Mouse (Mus musculus) forebrain, postnatal 0 days (tissue): ENCODE data around the gene Slit1. TPM values are rescaled to one million over a fixed set of nuclear protein-coding genes. Genes with fewer than 3 reads are reported as not detected.

Experiments
- ATAC-seq: fragments of 200-750 bp; cut with Nextera tagmentation; 2 replicates; pipeline ENCODE4 v1.8.0; 2017; ENCODE audit warnings: mild to moderate bottlenecking, moderate library complexity
- DNase-seq: peaks from one replicate; pipeline ENCODE4 v3.0.0-alpha.2; 2015
- H3K27ac ChIP-seq: fragments of 300-500 bp; sonication (generic); 2 replicates; pipeline ENCODE4 v1.5.1; 2014; ENCODE audit warnings: low read depth, mild to moderate bottlenecking, antibody characterized with exemption, low read length, moderate library complexity, mixed read lengths
- H3K27me3 ChIP-seq: fragments of 300-500 bp; sonication (generic); 2 replicates; pipeline ENCODE4 v1.6.1; 2014; ENCODE audit warnings: mild to moderate bottlenecking, low read length, mixed read lengths; ENCODE audit not compliant: insufficient read depth
- H3K36me3 ChIP-seq: fragments of 300-500 bp; sonication (generic); 2 replicates; pipeline ENCODE4 v1.6.1; 2014; ENCODE audit warnings: mild to moderate bottlenecking, moderate library complexity; ENCODE audit not compliant: insufficient read depth
- H3K4me1 ChIP-seq: fragments of 300-500 bp; sonication (generic); 2 replicates; pipeline ENCODE4 v1.6.1; 2014; ENCODE audit warnings: antibody characterized with exemption; ENCODE audit not compliant: insufficient read depth
- H3K4me2 ChIP-seq: fragments of 300-500 bp; sonication (generic); 2 replicates; pipeline ENCODE4 v1.6.1; 2014; ENCODE audit warnings: low read depth, mild to moderate bottlenecking, moderate library complexity
- H3K4me3 ChIP-seq: fragments of 300-500 bp; sonication (generic); 2 replicates; pipeline ENCODE4 v1.5.1; 2014; ENCODE audit warnings: low read depth, low read length, mixed read lengths
- H3K9ac ChIP-seq: fragments of 300-500 bp; sonication (generic); 2 replicates; pipeline ENCODE4 v1.6.1; 2014; ENCODE audit warnings: mild to moderate bottlenecking
- H3K9me3 ChIP-seq: fragments of 300-500 bp; sonication (generic); 2 replicates; pipeline ENCODE4 v1.6.1; 2016; ENCODE audit warnings: low read length
- CTCF ChIP-seq: sonication (generic); IDR thresholded peaks from 2 replicates; pipeline ENCODE4 v1.5.1; 2016; ENCODE audit warnings: antibody characterized with exemption, control low read depth, low read depth
- WGBS: fragments of 180-500 bp; shearing (Covaris S2); extraction: QIAGEN DNeasy Blood & Tissue Kit; methylation state at CpG from one replicate; pipeline ENCODE4 v1.1.7; 2014; 5-methylcytosine and 5-hydroxymethylcytosine counted together
- polyA plus RNA-seq: library from polyadenylated mRNA; unstranded; fragments of >200 nt; fragmentation: Nextera tagmentation; extraction: Ambion mirVana; gene quantifications from 2 replicates; pipeline ENCODE4 v1.2.1, GENCODE M21; 2015
- total RNA-seq: library from RNA; depleted of rRNA; stranded (reverse); fragments of >200 nt; gene quantifications from 2 replicates; pipeline ENCODE4 v1.2.3, GENCODE M21; 2014

Slit1 gene
- total and polyA plus RNA-seq, 2 experiments from 2014 or later: 13.4 to 61.8 TPM

DNA sequence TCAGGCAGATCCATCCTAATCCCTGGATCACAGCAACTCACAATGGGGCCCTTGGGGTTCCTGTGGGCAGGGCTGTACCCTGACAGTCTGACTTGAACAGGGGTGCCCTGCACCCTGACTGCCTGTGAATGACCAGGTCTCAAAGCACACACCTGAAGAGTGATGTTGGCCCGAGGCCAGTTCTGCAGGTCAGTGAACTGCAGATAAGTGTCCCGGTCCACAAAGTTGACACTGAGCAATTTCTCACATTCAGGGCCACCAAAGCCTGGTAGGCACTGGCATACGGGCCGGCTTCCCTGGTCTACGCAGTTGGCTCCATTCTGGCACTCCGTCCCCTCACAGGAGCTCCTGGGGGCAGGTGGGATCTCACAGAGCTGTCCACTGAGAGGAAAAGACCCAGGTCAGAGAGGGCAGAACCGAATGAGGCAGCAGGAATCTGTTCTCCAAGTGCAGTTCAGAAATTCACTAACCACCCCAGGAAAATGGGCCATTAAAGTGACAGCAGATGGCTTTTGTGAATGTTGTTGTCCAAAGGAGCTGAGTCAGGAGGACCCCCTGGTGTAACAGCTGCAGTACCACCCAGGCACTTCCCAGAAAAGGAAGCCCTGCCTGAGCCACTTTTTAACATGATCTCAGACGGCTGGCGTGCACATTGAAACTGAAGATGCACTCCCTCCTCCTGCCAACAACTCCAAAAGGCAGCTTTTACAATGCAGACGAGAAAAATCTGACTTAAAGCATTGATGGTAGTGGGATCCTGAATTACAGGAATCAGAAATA, 137.1 kb downstream of the Slit1 start:
- H3K36me3 ChIP-seq: peaks cover 12% of the 10 kb centered on the region; the same call in 1 of the 2 replicates
- DNase-seq (peak; percentile 35), ATAC-seq (no peak)

DNA sequence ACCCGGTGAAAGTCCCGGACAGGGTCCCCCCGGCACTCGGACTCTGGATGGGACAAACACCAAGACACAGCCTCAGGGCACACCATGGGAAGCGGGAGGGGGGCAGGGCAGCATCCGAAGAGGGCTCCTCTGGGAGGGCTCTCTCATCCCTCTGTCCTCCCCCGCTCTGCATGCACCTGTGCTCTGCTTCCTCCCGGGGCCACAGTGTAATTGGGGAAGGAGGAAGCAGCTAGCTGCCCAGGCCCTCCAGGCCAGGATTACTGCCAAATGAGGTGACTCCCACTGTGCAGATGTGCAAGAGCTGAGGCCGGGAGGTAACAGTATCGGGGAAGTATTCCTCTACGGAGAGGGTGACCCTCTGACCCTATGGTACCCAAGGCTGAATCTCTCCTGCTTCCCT, 142.8 kb downstream of the Slit1 start:
- H3K36me3 ChIP-seq: no peaks in the 10 kb centered on the region
- TF ChIP-seq CTCF: no peak
- H3K27ac ChIP-seq: no peak overlapping the region
- WGBS: 45% methylated on average over 11 of the region's 11 CpGs
- ATAC-seq: 0 out of 2 replicates have a peak, but pooled peaks have one; percentile 7
- H3K27me3 ChIP-seq: no peaks in the 10 kb centered on the region
- no peaks in the 10 kb centered on the region for H3K9me3 ChIP-seq
- H3K4me1 ChIP-seq: no peaks in the 10 kb centered on the region
- no peak overlapping the region for H3K9ac ChIP-seq
- no peak overlapping the region for H3K4me2 ChIP-seq
- no peak for DNase-seq
- H3K4me3 ChIP-seq: no peak overlapping the region

More for the DNA sequence above, 137.1 kb downstream of the Slit1 start:
- TF ChIP-seq CTCF: no peak
- no peak overlapping the region for H3K9ac ChIP-seq
- H3K4me1 ChIP-seq: no peaks in the 10 kb centered on the region
- H3K9me3 ChIP-seq: no peaks in the 10 kb centered on the region
- no peak overlapping the region for H3K27ac ChIP-seq
- H3K4me3 ChIP-seq: no peak overlapping the region
- no peak overlapping the region for H3K4me2 ChIP-seq
- no peaks in the 10 kb centered on the region for H3K27me3 ChIP-seq
- WGBS: 70% methylated on average over 10 of the region's 10 CpGs

DNA sequence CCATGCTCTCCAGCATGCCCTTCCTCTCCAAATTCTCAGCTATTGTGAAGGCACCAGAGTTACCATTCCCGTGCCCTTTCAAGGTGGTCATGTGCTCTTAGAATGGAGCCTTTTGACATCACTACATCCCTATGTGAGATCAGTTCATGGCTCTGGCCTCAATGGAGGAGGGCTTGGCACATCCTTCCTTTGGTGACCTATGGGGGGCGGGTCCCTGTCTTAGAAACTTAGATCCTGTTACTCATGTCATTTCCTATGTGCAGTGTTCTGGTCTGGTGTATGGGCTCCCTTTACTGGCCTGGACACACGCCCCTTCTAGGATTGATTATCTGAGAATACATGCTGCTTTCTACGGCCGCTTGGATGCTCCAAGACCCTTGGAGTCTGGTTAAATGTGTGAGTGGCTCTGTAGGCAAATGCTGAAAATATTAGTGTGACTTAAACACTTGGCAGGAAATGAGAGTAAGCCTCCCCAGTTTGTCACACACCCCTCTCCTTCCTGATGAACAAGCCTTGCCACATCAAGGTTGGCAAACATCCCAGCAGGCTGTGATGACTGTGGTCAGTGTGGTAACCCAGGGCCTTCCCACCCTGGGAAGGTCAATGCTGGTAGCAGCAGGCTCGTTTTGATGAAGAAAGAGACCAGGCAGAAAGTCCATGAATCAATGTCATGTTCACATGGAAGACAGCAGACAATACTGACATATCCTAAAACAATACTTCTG, 146.1 kb downstream of the Slit1 start:
- no peak overlapping the region for H3K4me3 ChIP-seq
- ATAC-seq (no peak), DNase-seq (no peak)
- no peak for TF ChIP-seq CTCF
- H3K36me3 ChIP-seq: no peaks in the 10 kb centered on the region
- no peaks in the 10 kb centered on the region for H3K4me1 ChIP-seq
- no peak overlapping the region for H3K27ac ChIP-seq
- 81% methylated on average over 6 of the region's 6 CpGs for WGBS
- H3K4me2 ChIP-seq: no peak overlapping the region
- H3K9ac ChIP-seq: no peak overlapping the region
- H3K27me3 ChIP-seq: no peaks in the 10 kb centered on the region
- no peaks in the 10 kb centered on the region for H3K9me3 ChIP-seq

DNA sequence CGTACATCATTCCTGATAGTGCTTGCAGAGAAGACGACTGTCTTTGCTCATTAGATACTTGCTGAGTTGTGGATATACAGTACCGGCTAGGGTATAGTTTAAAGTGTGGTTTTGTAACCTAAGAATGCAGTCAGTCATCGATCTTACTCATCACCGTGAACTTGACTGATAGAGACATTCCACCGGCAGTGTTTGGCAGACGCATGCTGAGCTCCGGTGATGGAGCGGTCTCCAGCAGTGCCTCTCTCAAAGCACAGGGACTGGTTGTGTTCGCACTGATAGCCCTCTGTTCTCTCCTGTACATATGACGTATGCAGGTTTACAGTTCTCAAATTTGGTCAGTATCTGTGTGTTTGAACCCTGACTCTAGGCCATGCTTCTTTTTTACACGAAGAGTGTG, 151.7 kb downstream of the Slit1 start:
- Histone ChIP-seq H3K27me3 (no peaks in the 10 kb centered on the region), H3K27ac (no peak overlapping the region), H3K4me1 (no peaks in the 10 kb centered on the region), H3K9ac (no peak overlapping the region), H3K36me3 (0 out of 2 replicates have a peak, but pooled peaks cover 5% of the 10 kb centered on the region), H3K9me3 (no peaks in the 10 kb centered on the region), H3K4me2 (no peak overlapping the region), H3K4me3 (no peak overlapping the region)
- WGBS: 85% methylated on average over 12 of the region's 12 CpGs
- DNase-seq (no peak), ATAC-seq (no peak)
- no peak for TF ChIP-seq CTCF

DNA sequence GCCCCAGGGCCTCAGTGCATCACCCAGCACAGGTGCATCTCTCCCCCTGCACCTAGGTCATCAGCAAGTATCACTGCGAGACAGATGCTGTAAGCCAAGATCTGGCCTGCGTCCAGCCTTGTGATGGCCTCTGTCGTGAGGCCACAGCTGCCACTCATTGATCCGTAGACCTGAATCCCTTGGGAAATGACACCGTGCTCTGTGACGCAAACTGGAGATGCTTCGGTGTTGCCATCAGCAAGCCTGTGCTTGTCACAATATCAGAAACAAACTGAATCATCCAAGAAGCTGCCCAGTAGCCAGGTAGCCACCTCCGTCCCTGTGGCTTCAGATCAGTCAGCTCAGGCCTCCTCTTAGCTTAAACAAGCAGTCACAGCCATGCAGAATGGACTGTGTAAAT, 153.8 kb downstream of the Slit1 start:
- H3K27me3 ChIP-seq: no peaks in the 10 kb centered on the region
- H3K4me3 ChIP-seq: no peak overlapping the region
- peaks cover 15% of the 10 kb centered on the region; the same call in 1 of the 2 replicates for H3K36me3 ChIP-seq
- H3K4me2 ChIP-seq: no peak overlapping the region
- ATAC-seq (no peak), DNase-seq (no peak)
- no peaks in the 10 kb centered on the region for H3K4me1 ChIP-seq
- no peak overlapping the region for H3K9ac ChIP-seq
- 82% methylated on average over 8 of the region's 8 CpGs for WGBS
- no peak overlapping the region for H3K27ac ChIP-seq
- TF ChIP-seq CTCF: no peak
- no peaks in the 10 kb centered on the region for H3K9me3 ChIP-seq

DNA sequence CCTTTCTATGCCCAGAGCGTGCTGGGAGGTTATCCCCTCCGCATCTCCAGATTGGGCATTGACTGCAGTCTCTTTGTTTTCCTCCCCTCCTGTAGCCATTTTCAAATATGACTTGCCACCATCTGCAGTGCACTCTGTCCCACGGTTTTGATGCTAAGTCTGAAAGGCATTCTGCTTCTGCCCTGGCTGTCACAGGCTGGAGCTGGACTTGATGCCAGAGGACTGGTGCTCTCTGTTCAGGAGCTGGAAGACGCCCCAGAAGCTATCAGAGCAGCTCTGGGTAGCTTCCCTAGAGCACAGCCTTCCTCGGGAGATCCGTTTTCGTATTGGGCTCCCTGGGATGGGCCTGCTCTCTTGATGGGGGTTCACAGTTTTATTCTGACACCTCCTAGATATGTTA, 154.4 kb downstream of the Slit1 start:
- no peak overlapping the region for H3K27ac ChIP-seq
- no peak overlapping the region for H3K9ac ChIP-seq
- 73% methylated on average over 7 of the region's 7 CpGs for WGBS
- DNase-seq: peak; percentile 25
- no peaks in the 10 kb centered on the region for H3K27me3 ChIP-seq
- no peak for TF ChIP-seq CTCF
- no peak overlapping the region for H3K4me2 ChIP-seq
- H3K4me3 ChIP-seq: no peak overlapping the region
- no peaks in the 10 kb centered on the region for H3K4me1 ChIP-seq
- no peaks in the 10 kb centered on the region for H3K9me3 ChIP-seq
- peak; percentile 77 for ATAC-seq
- H3K36me3 ChIP-seq: peaks cover 20% of the 10 kb centered on the region; the same call in 1 of the 2 replicates
